Mouse (Mus musculus): ENCODE results near the gene Rasgef1c.

DNA sequence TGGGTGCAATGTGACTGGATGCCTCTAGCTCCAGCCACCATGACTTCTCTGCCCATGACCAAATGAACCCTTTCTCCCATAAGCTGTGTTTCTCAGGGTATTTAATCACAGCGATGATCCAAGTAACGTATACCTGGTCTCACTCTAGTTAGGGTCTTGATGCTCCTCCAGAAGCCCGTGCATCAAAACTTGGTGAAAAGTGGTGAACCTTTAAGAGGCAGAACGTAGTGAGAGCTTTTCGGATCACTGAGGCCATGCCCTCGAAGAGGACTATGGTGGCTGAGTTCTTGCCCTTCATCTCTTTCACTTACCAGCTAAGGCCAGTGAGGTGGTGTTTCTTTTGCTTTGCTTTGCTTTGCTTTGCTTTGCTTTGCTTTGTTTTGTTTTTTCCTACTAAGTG lies 52.0 kb downstream of the Rasgef1c start:
- TF ChIP-seq CTCF (IDR thresholded peaks at IDR 0.05; ENCODE audit: low read depth, low read length) (no peak), GATA1 (IDR thresholded peaks at IDR 0.05; ENCODE audit: borderline replicate concordance, low read length) (no peak), POLR2AphosphoS5 (IDR thresholded peaks at IDR 0.05; ENCODE audit: insufficient replicate concordance, low read depth, low read length) (no peak)
